Mouse (Mus musculus) midbrain, postnatal 0 days (tissue): ENCODE measurements around the gene Mfsd12. TPM values are rescaled to one million over a fixed set of nuclear protein-coding genes. Genes with fewer than 3 reads are reported as not detected.

ENCODE experiments used
- ATAC-seq: fragments of 200-750 bp; cut with Nextera tagmentation; 2 replicates; pipeline ENCODE4 v1.8.0; 2017; ENCODE audit warnings: moderate number of reproducible peaks, mild to moderate bottlenecking, moderate TSS enrichment, moderate library complexity; ENCODE audit not compliant: low FRiP score
- DNase-seq: peaks from one replicate; pipeline ENCODE4 v3.0.0-alpha.2; 2015; ENCODE audit warnings: low spot score
- H3K27ac ChIP-seq: fragments of 300-500 bp; sonication (generic); 2 replicates; pipeline ENCODE4 v1.5.1; 2014; ENCODE audit warnings: low read depth, mild to moderate bottlenecking, low read length, mixed read lengths
- H3K27me3 ChIP-seq: fragments of 300-500 bp; sonication (generic); 2 replicates; pipeline ENCODE4 v1.6.1; 2014; ENCODE audit warnings: low read length, control low read depth, mixed read lengths; ENCODE audit not compliant: insufficient read depth
- H3K36me3 ChIP-seq: fragments of 300-500 bp; sonication (generic); 2 replicates; pipeline ENCODE4 v1.6.1; 2014; ENCODE audit warnings: low read length, control low read depth, mixed read lengths; ENCODE audit not compliant: insufficient read depth
- H3K4me1 ChIP-seq: fragments of 300-500 bp; sonication (generic); 2 replicates; pipeline ENCODE4 v1.6.1; 2014; ENCODE audit warnings: mild to moderate bottlenecking, control low read depth, antibody characterized with exemption, low read length, mixed read lengths; ENCODE audit not compliant: insufficient read depth
- H3K4me2 ChIP-seq: fragments of 300-500 bp; sonication (generic); 2 replicates; pipeline ENCODE4 v1.6.1; 2014; ENCODE audit warnings: low read depth, mild to moderate bottlenecking, low read length, mixed read lengths; ENCODE audit not compliant: poor library complexity, severe bottlenecking
- H3K4me3 ChIP-seq: fragments of 300-500 bp; sonication (generic); 2 replicates; pipeline ENCODE4 v1.5.1; 2014; ENCODE audit warnings: low read depth, mild to moderate bottlenecking, low read length, moderate library complexity
- H3K9ac ChIP-seq: fragments of 300-500 bp; sonication (generic); replicated peaks from 2 replicates; pipeline ENCODE4 v1.6.1; 2014; ENCODE audit warnings: mild to moderate bottlenecking, low read length, moderate library complexity, mixed read lengths; ENCODE audit not compliant: poor library complexity, severe bottlenecking
- H3K9me3 ChIP-seq: fragments of 300-500 bp; sonication (generic); 2 replicates; pipeline ENCODE4 v1.6.1; 2016; ENCODE audit warnings: low read length, control low read depth
- CTCF ChIP-seq: IDR thresholded peaks from 2 replicates; pipeline ENCODE4 v1.5.1; 2016; ENCODE audit warnings: antibody characterized with exemption, mild to moderate bottlenecking
- WGBS: fragments of 180-500 bp; shearing (Covaris S2); extraction: QIAGEN DNeasy Blood & Tissue Kit; methylation state at CpG from one replicate; pipeline ENCODE4 v1.1.7; 2014; 5-methylcytosine and 5-hydroxymethylcytosine counted together
- polyA plus RNA-seq: library from polyadenylated mRNA; unstranded; fragments of >200 nt; fragmentation: Nextera tagmentation; extraction: Ambion mirVana; gene quantifications from 2 replicates; pipeline ENCODE4 v1.2.1, GENCODE M21; 2015
- total RNA-seq: library from RNA; depleted of rRNA; stranded (reverse); fragments of >200 nt; gene quantifications from 2 replicates; pipeline ENCODE4 v1.2.3, GENCODE M21; 2014

Gene Mfsd12
- total and polyA plus RNA-seq, 2 experiments from 2014 or later = 13.6 to 40.6 TPM

GRCm38 (mm10) chr10:81383802-81384604, 26.7 kb downstream of the Mfsd12 start, which contains the start of the genes Dohh and Gm48551:
Gene Dohh (plus strand): TSS chr10:81384428.
Gene Gm48551 (plus strand): TSS chr10:81384466.
- ATAC-seq (peak; percentile 93), DNase-seq (peak; percentile 100)
- Histone ChIP-seq H3K9me3 (no peaks in the 10 kb centered on the region), H3K36me3 (peaks cover 28% of the 10 kb centered on the region), H3K4me2 (peak within 1 kb of the TSS; percentile 83), H3K4me3 (peak within 1 kb of the TSS; percentile 86), H3K9ac (peak within 1 kb of the TSS; percentile 93), H3K27ac (peak within 1 kb of the TSS; percentile 91), H3K4me1 (peaks cover 10% of the 10 kb centered on the region), H3K27me3 (no peaks in the 10 kb centered on the region)
- TF ChIP-seq CTCF = peak; percentile 21
- WGBS = 4% methylated on average over 51 of the region's 54 CpGs

- Histone ChIP-seq H3K27me3 (no peaks in the 10 kb centered on the region), H3K4me1 (peaks cover 10% of the 10 kb centered on the region), H3K36me3 (peaks cover 31% of the 10 kb centered on the region), H3K4me3 (peak overlapping the region; percentile 86), H3K4me2 (peak overlapping the region; percentile 83), H3K9me3 (no peaks in the 10 kb centered on the region), H3K27ac (peak overlapping the region; percentile 91), H3K9ac (peak overlapping the region; percentile 93)
- TF ChIP-seq CTCF = no peak
- 0% methylated on average over 19 of the region's 19 CpGs for WGBS
- DNase-seq = no peak
- ATAC-seq = peak; percentile 24
Observed at GRCm38 (mm10) chr10:81384605-81384982, 27.3 kb downstream of the Mfsd12 start.

DNA sequence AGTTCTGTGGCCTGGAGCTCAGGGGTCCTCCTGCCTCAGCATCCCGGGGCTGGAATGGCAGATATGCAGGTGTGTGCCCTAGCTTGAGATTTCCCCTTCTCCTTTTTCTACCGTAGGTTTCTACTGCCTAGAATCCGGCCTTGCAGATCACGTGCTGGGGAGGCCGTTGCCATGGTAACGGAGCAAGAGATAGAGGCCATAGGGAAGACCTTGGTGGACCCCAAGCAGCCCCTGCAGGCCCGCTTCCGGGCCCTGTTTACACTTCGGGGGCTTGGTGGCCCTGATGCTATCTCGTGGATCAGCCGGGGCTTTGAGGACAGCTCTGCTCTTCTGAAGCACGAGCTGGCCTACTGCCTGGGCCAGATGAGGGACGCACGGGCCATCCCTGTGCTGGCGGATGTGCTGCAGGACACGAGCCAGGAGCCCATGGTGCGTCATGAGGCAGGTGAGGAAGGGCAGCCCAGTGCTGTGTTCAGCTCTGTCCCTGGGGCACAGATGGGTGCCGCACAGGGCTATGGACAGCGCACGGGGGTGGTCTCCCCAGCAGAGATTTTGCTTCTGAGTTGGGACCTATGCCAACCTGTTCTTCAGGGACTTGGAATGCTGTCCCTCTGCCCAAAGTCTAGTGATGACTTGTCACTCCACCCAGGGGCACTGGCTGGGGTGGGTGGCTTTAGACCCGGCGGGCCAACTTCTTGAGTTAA, 28.5 kb downstream of the Mfsd12 start:
- Histone ChIP-seq H3K27ac (no peak overlapping the region), H3K4me1 (peaks cover 10% of the 10 kb centered on the region), H3K4me2 (peak overlapping the region; percentile 83), H3K9me3 (no peaks in the 10 kb centered on the region), H3K27me3 (no peaks in the 10 kb centered on the region), H3K4me3 (peak overlapping the region; percentile 86; the same call in 1 of the 2 replicates), H3K9ac (no peak overlapping the region), H3K36me3 (peaks cover 31% of the 10 kb centered on the region)
- DNase-seq = no peak
- WGBS = 77% methylated on average over 22 of the region's 22 CpGs
- ATAC-seq = no peak
- no peak for TF ChIP-seq CTCF

DNA sequence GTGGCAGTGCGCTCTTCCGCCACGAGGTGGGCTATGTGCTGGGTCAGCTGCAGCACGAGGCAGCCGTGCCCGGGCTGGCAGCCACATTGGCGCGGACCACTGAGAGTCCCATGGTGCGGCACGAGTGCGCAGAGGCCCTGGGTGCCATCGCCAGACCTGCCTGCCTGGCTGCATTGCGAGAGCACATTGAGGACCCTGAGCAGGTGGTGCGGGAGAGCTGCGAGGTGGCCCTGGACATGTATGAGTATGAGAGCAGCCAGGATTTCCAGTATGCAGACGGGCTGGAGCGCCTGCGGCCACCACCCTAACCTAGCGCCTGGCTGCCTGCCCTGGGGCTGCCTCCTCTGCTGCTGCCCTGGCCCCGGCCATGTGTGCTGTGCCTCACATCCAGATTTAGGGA, 30.4 kb downstream of the Mfsd12 start:
- Histone ChIP-seq H3K27ac (no peak overlapping the region), H3K36me3 (peaks cover 34% of the 10 kb centered on the region), H3K4me1 (peaks cover 10% of the 10 kb centered on the region), H3K9me3 (no peaks in the 10 kb centered on the region), H3K4me2 (no peak overlapping the region), H3K4me3 (no peak overlapping the region), H3K9ac (no peak overlapping the region), H3K27me3 (no peaks in the 10 kb centered on the region)
- 95% methylated on average over 20 of the region's 20 CpGs for WGBS
- DNase-seq = no peak
- no peak for TF ChIP-seq CTCF
- no peak for ATAC-seq

DNA sequence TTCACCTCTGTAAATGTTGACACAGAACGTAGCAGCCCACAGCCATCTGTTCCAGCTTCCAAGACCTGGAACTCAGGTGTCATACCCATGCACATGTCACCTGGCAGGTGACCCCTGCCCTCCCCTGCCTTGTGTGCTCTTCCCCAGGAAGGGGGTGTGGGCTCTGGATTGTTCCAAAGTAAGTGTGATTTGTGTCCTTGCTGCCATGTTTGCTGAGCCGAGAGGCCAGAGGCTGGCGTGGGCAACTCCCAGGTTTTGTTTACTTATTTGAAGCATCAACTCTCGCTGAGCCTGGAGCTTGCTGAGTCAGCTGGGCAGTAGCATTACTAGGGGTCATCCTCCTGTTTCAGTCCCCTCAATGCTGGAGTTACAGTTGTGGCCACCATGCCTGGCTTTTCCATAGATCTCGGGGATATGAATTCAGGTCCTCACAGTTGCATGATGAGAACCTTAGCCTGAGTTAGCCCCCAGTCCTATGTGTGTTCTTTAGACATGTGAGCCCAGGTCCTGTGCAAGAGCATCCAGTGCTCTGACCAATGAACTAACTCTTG, 31.3 kb downstream of the Mfsd12 start, which contains the start of gene Gm48552:
TSS of gene Gm48552 (plus strand) at position 501 of the 551 bp plus-strand sequence.
- ATAC-seq = no peak
- Histone ChIP-seq H3K27me3 (no peaks in the 10 kb centered on the region), H3K9me3 (no peaks in the 10 kb centered on the region), H3K9ac (no peak within 1 kb of the TSS), H3K27ac (no peak within 1 kb of the TSS), H3K36me3 (peaks cover 34% of the 10 kb centered on the region), H3K4me1 (peaks cover 10% of the 10 kb centered on the region), H3K4me3 (no peak within 1 kb of the TSS), H3K4me2 (no peak within 1 kb of the TSS)
- WGBS = 86% methylated on average over 5 of the region's 5 CpGs
- DNase-seq = no peak
- TF ChIP-seq CTCF = no peak
